Mouse (Mus musculus): ENCODE measurements at regions not wholly inside any gene's neighbourhood (a gene's known extent, or its start where the extent isn't known, plus 50 kb on each side); places are given as distances from the start of the nearest gene placed in this dataset.

- peak; percentile 67 for DNase-seq (ENCODE audit: low spot score)
Measured at GRCm38 (mm10) chr10:117940441-117941265, 94.8 kb upstream of the Rap1b start.

GRCm38 (mm10) chr10:117941266-117941651 is 95.4 kb upstream of the Rap1b start:
- DNase-seq (ENCODE audit: low spot score): no peak

- no peak for DNase-seq (ENCODE audit: low spot score)
Measured at GRCm38 (mm10) chr10:117943702-117944307, 98.0 kb upstream of the Rap1b start.

- peak; percentile 65 for DNase-seq (ENCODE audit: low spot score)
Measured at GRCm38 (mm10) chr10:117947191-117947590, 101.4 kb upstream of the Rap1b start.

- DNase-seq (ENCODE audit: low spot score): peak; percentile 59
Measured at GRCm38 (mm10) chr10:117947911-117948310, 102.1 kb upstream of the Rap1b start.

- no peak for DNase-seq (ENCODE audit: low spot score)
Measured at GRCm38 (mm10) chr10:117952116-117953025, 106.5 kb upstream of the Rap1b start.

GRCm38 (mm10) chr10:117953026-117953711 is 107.3 kb upstream of the Rap1b start:
- DNase-seq (ENCODE audit: low spot score): no peak

GRCm38 (mm10) chr10:117956174-117956950 is 110.5 kb upstream of the Rap1b start:
- no peak for DNase-seq (ENCODE audit: low spot score)

- no peak for DNase-seq (ENCODE audit: low spot score)
Measured at GRCm38 (mm10) chr10:117974706-117975105, 128.9 kb upstream of the Rap1b start.

GRCm38 (mm10) chr10:117975467-117975866 is 129.6 kb upstream of the Rap1b start:
- no peak for DNase-seq (ENCODE audit: low spot score)

GRCm38 (mm10) chr10:117979091-117979490 is 133.3 kb upstream of the Rap1b start:
- no peak for DNase-seq (ENCODE audit: low spot score)

- no peak for DNase-seq (ENCODE audit: low spot score)
Measured at GRCm38 (mm10) chr10:117982611-117983210, 136.9 kb upstream of the Rap1b start.

- no peak for DNase-seq (ENCODE audit: low spot score)
Measured at GRCm38 (mm10) chr10:117983271-117983670, 137.4 kb upstream of the Rap1b start.

GRCm38 (mm10) chr10:117984784-117985602 is 139.2 kb upstream of the Rap1b start:
- no peak for DNase-seq (ENCODE audit: low spot score)

- DNase-seq (ENCODE audit: low spot score): no peak
Measured at GRCm38 (mm10) chr10:117987620-117988019, 141.8 kb upstream of the Rap1b start.

- DNase-seq (ENCODE audit: low spot score): no peak
Measured at GRCm38 (mm10) chr10:117988076-117988475, 142.2 kb upstream of the Rap1b start.

GRCm38 (mm10) chr10:117991176-117991575 is 145.3 kb upstream of the Rap1b start:
- no peak for DNase-seq (ENCODE audit: low spot score)

- DNase-seq (ENCODE audit: low spot score): no peak
Measured at GRCm38 (mm10) chr10:117992317-117992716, 146.5 kb upstream of the Rap1b start.

- no peak for DNase-seq (ENCODE audit: low spot score)
Measured at GRCm38 (mm10) chr10:117993809-117994208, 147.8 kb upstream of the Mdm1 start.

- no peak for DNase-seq (ENCODE audit: low spot score)
Measured at GRCm38 (mm10) chr10:117994768-117995167, 146.8 kb upstream of the Mdm1 start.

Measured in MN1 (cell line).